Mouse (Mus musculus): ENCODE results near the gene Pgr15l. TPM values are rescaled to one million over a fixed set of nuclear protein-coding genes. Genes with fewer than 3 reads are reported as not detected.

Gene Pgr15l
- 0.01 and 0.03 TPM in 2 replicates for polyA plus RNA-seq (2012; rRNA removed)

DNA sequence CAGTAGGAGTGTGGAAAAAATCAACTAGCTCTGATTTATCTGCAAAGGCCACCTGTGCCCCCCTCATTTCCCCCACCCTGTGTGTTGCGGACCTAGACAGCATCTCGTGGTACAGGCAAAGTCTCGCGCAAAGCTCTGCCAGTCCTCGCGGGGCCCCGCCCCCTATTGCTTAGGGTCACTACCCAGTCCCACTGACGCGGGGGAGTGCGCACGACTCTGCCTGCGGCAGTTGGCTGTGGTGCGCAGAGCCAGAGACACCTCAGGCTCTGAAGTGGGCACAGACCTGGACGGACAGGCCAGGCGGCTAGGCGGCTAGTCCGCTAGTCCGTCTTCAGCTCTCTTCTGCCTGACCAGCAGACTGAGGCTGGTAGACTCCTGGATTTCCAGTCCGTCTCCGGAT, at the start of gene Pgr15l:
Gene Pgr15l, plus strand, starts transcription at position 228 of the 400 bp plus-strand sequence.
- Histone ChIP-seq H3K27ac (ENCODE audit: control insufficient read depth, insufficient read depth, low read length) (no peak within 1 kb of the TSS), H3K27me3 (ENCODE audit: control insufficient read depth, insufficient read depth, low read length) (no peaks in the 10 kb centered on the region), H3K4me1 (replicated peaks; ENCODE audit: control insufficient read depth, insufficient read depth, low read length) (no peaks in the 10 kb centered on the region), H3K4me3 (ENCODE audit: control insufficient read depth, insufficient read depth, low read length) (no peak within 1 kb of the TSS), H3K36me3 (ENCODE audit: control insufficient read depth, insufficient read depth, low read length) (no peaks in the 10 kb centered on the region)
- DNase-seq, result no peak
- TF ChIP-seq POLR2A (IDR thresholded peaks at IDR 0.05; ENCODE audit: control insufficient read depth, extremely low read depth, insufficient read depth, low read length, poor library complexity), result no peak
- TF ChIP-seq CTCF (IDR thresholded peaks at IDR 0.05; ENCODE audit: borderline replicate concordance, control insufficient read depth, extremely low read depth, insufficient read depth, low read length, poor library complexity), result no peak
- WGBS, result 3% methylated on average over 14 of the region's 20 CpGs

DNA sequence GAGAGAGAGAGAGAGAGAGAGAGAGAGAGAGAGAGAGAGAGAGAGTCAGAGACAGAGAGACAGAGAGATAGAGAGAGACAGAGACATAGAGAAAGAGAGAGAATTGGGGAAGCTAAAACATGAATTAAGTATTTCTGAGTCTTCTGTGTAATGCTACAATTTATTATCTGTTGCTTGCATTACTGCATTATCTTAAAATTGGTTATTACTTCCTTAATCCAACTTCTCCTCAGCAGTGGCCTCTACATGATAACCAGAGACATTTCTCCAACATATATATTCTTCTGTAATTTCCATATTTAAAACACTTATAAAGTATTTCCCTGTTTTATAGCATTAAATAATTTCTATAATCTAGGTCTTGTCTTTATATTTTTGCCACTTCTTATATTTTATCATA, 44.9 kb upstream of the Pgr15l start:
- no peak for TF ChIP-seq CTCF (IDR thresholded peaks at IDR 0.05; ENCODE audit: borderline replicate concordance, control insufficient read depth, extremely low read depth, insufficient read depth, low read length, poor library complexity)
- TF ChIP-seq POLR2A (IDR thresholded peaks at IDR 0.05; ENCODE audit: control insufficient read depth, extremely low read depth, insufficient read depth, low read length, poor library complexity), result no peak

DNA sequence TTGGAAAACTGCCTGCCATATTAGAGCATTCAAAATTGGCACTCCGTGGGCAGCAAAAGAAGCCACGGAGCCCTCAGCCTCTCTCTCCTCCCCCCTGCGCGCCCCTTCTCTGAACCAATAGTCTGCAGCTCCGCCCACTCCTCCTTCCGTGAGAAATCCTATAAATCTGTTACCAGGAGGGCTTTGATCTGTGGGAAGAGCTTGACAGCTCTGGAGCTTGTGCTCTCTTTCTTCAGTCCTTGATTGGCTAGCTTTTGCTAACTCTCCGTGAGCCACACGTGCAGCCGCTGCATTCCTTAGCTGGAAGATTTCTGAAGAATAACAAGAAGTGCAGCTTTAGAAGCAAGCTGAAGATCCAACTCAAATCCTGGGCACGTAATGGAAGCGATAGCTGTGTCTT, 2.6 kb upstream of the Pgr15l start:
- no peaks in the 10 kb centered on the region for H3K36me3 ChIP-seq (ENCODE audit: control insufficient read depth, insufficient read depth, low read length)
- TF ChIP-seq POLR2A (IDR thresholded peaks at IDR 0.05; ENCODE audit: control insufficient read depth, extremely low read depth, insufficient read depth, low read length, poor library complexity) (no peak), CTCF (IDR thresholded peaks at IDR 0.05; ENCODE audit: borderline replicate concordance, control insufficient read depth, extremely low read depth, insufficient read depth, low read length, poor library complexity) (no peak)
- no peak for DNase-seq
- H3K4me3 ChIP-seq (ENCODE audit: control insufficient read depth, insufficient read depth, low read length), result no peak overlapping the region
- H3K27me3 ChIP-seq (ENCODE audit: control insufficient read depth, insufficient read depth, low read length), result no peaks in the 10 kb centered on the region
- 10% methylated on average over 11 of the region's 11 CpGs for WGBS
- no peaks in the 10 kb centered on the region for H3K4me1 ChIP-seq (replicated peaks; ENCODE audit: control insufficient read depth, insufficient read depth, low read length)
- no peak overlapping the region for H3K27ac ChIP-seq (ENCODE audit: control insufficient read depth, insufficient read depth, low read length)

More for the DNA sequence above, 44.9 kb upstream of the Pgr15l start:
- H3K4me3 ChIP-seq (ENCODE audit: control insufficient read depth, insufficient read depth, low read length), result no peak overlapping the region
- H3K36me3 ChIP-seq (ENCODE audit: control insufficient read depth, insufficient read depth, low read length), result no peaks in the 10 kb centered on the region
- no peak overlapping the region for H3K27ac ChIP-seq (ENCODE audit: control insufficient read depth, insufficient read depth, low read length)
- H3K27me3 ChIP-seq (ENCODE audit: control insufficient read depth, insufficient read depth, low read length), result no peaks in the 10 kb centered on the region
- DNase-seq, result no peak
- no peaks in the 10 kb centered on the region for H3K4me1 ChIP-seq (replicated peaks; ENCODE audit: control insufficient read depth, insufficient read depth, low read length)

Data from thymus, adult 2 months (tissue).